Mouse (Mus musculus): Measurements from ENCODE around the gene Tpbgl.

GRCm38 (mm10) chr7:99673188-99673587 lies 46.3 kb upstream of the Tpbgl start:
- TF ChIP-seq POLR2A (IDR thresholded peaks at IDR 0.05; ENCODE audit: insufficient read depth, low read depth, low read length) (no peak), EP300 (IDR thresholded peaks at IDR 0.05; ENCODE audit: insufficient read depth, low read depth, low read length) (no peak), CTCF (IDR thresholded peaks at IDR 0.05) (no peak)
